Mouse (Mus musculus) cerebellum, postnatal 4 days (tissue): ENCODE results near the gene Hoxd4.

Experiments used
- DNase-seq, 2 experiments: peaks; one replicate each; pipeline ENCODE4 v3.0.0; 2022; ENCODE audit warnings: low spot score in 2 of 2, mixed read lengths in 1 of 2

The Hoxd4 gene

GRCm38 (mm10) chr2:74727640-74728302 is 16.0 kb downstream of the Hoxd4 start:
- DNase-seq = no peak

- no peak for DNase-seq
These were observed 16.6 kb downstream of the Hoxd4 start for GRCm38 (mm10) chr2:74728303-74728680.

- no peak for DNase-seq
These were observed 18.6 kb downstream of the Hoxd4 start for GRCm38 (mm10) chr2:74730331-74730730.

GRCm38 (mm10) chr2:74731055-74731454 is 19.3 kb downstream of the Hoxd4 start:
- DNase-seq = no peak

GRCm38 (mm10) chr2:74731799-74732512 is 20.2 kb downstream of the Hoxd4 start:
- DNase-seq = no peak

GRCm38 (mm10) chr2:74732513-74733316 is 21.0 kb downstream of the Hoxd4 start:
- DNase-seq = no peak

- no peak for DNase-seq
These were observed 21.6 kb downstream of the Hoxd4 start for GRCm38 (mm10) chr2:74733317-74733661.

- no peak for DNase-seq
These were observed 22.0 kb downstream of the Hoxd4 start for GRCm38 (mm10) chr2:74733765-74734164.

- no peak for DNase-seq
These were observed 22.7 kb downstream of the Hoxd4 start for GRCm38 (mm10) chr2:74734451-74734850.

- no peak for DNase-seq
These were observed 23.5 kb downstream of the Hoxd4 start for GRCm38 (mm10) chr2:74734996-74735811.

- no peak for DNase-seq
These were observed 24.3 kb downstream of the Hoxd4 start for GRCm38 (mm10) chr2:74735851-74736687.

- DNase-seq = no peak
These were observed 25.2 kb downstream of the Hoxd4 start for GRCm38 (mm10) chr2:74736688-74737577.

- DNase-seq = no peak
These were observed 25.9 kb downstream of the Hoxd4 start for GRCm38 (mm10) chr2:74737578-74738070.

GRCm38 (mm10) chr2:74738623-74739475 is 27.1 kb downstream of the Hoxd4 start:
- no peak for DNase-seq

- DNase-seq = no peak
These were observed 27.7 kb downstream of the Hoxd4 start for GRCm38 (mm10) chr2:74739476-74739800.

- no peak for DNase-seq
These were observed 28.1 kb downstream of the Hoxd4 start for GRCm38 (mm10) chr2:74739869-74740268.

- no peak for DNase-seq
These were observed 28.8 kb downstream of the Hoxd4 start for GRCm38 (mm10) chr2:74740311-74741091.
